Mouse (Mus musculus) limb, embryonic 12.5 days (tissue): Measurements from ENCODE around the gene Gm20388. TPM values are rescaled to one million over a fixed set of nuclear protein-coding genes. Genes with fewer than 3 reads are reported as not detected.

Source experiments
- ATAC-seq: fragments of 200-750 bp; cut with Nextera tagmentation; 2 replicates; pipeline ENCODE4 v1.8.0; 2017; ENCODE audit warnings: low read depth, moderate TSS enrichment; ENCODE audit not compliant: insufficient number of reproducible peaks, insufficient read depth, low FRiP score, low TSS enrichment
- H3K27ac ChIP-seq: fragments of 300-500 bp; sonication (generic); 2 replicates; pipeline ENCODE4 v1.5.1; 2016; ENCODE audit warnings: mild to moderate bottlenecking, moderate library complexity
- H3K27me3 ChIP-seq: fragments of 300-500 bp; sonication (generic); 2 replicates; pipeline ENCODE4 v1.6.1; 2016; ENCODE audit warnings: mild to moderate bottlenecking, moderate library complexity
- H3K36me3 ChIP-seq: fragments of 300-500 bp; sonication (generic); 2 replicates; pipeline ENCODE4 v1.6.1; 2016; ENCODE audit warnings: mild to moderate bottlenecking, moderate library complexity
- H3K4me1 ChIP-seq: fragments of 300-500 bp; sonication (generic); replicated peaks from 2 replicates; pipeline ENCODE4 v1.6.1; 2016
- H3K4me2 ChIP-seq: fragments of 300-500 bp; sonication (generic); 2 replicates; pipeline ENCODE4 v1.6.1; 2016; ENCODE audit warnings: mild to moderate bottlenecking, moderate library complexity
- H3K4me3 ChIP-seq: fragments of 300-500 bp; sonication (generic); replicated peaks from 2 replicates; pipeline ENCODE4 v1.5.1; 2016; ENCODE audit warnings: mild to moderate bottlenecking
- H3K9ac ChIP-seq: fragments of 300-500 bp; sonication (generic); replicated peaks from 2 replicates; pipeline ENCODE4 v1.6.1; 2016; ENCODE audit warnings: mild to moderate bottlenecking, moderate library complexity
- H3K9me3 ChIP-seq: fragments of 300-500 bp; sonication (generic); 2 replicates; pipeline ENCODE4 v1.6.1; 2016; ENCODE audit warnings: mild to moderate bottlenecking, moderate library complexity
- WGBS: fragments of 180-500 bp; shearing (Covaris S2); methylation state at CpG from one replicate; pipeline ENCODE4 v1.1.7; 2016; 5-methylcytosine and 5-hydroxymethylcytosine counted together
- polyA plus RNA-seq: library from polyadenylated mRNA; unstranded; fragments of >200 nt; fragmentation: Nextera tagmentation; extraction: Ambion mirVana; gene quantifications from 2 replicates; pipeline ENCODE4 v1.2.1, GENCODE M21; 2016

Gene Gm20388
- polyA plus RNA-seq, 1 experiment from 2014 or later, result not detected

DNA sequence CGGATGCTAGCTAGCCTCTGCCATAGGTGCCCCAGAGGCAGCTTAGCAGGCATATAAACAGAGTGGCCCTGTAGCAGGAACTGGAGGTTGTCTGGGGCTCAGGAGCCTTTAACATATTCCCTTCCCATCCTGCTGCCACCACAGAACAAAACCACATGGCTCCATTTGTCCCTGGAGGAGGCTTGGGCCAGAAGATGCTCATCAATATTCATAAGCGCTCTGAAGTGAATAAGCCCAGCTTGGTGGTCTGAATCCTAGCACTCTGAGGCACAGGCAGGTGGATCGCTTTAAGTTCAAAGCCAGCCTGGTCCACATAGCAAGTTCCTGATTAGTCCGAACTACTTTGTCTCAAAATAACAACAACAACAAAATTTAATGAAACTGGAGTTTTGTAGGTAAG, 22.6 kb upstream of the Gm20388 start:
- Histone ChIP-seq H3K27me3 (peaks cover 7% of the 10 kb centered on the region; the same call in 1 of the 2 replicates), H3K9me3 (no peaks in the 10 kb centered on the region), H3K4me3 (no peak overlapping the region), H3K4me1 (0 out of 2 replicates have a peak, but pooled peaks cover 8% of the 10 kb centered on the region), H3K27ac (no peak overlapping the region), H3K36me3 (no peaks in the 10 kb centered on the region), H3K4me2 (no peak overlapping the region), H3K9ac (no peak overlapping the region)
- ATAC-seq, result no peak
- 64% methylated on average over 4 of the region's 4 CpGs for WGBS

DNA sequence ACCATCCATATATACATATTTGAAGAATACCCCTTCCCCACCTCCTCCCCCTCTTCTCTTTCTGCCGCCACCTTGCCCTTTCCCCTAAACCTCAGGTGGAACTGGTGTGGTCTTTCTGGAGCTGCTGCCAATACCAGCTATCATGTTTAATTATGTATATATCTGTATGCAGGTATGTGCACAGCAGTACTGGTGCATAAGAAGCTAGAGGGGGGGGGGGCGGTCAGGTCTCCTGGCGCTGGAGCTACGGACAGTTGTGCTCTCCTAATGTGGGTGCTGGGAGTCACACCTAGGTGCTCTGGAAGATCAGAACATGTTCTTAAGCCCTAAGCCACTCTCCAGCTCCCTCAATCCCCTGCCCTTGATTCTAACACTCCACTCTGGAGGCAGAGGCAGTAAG, 13.6 kb upstream of the Gm20388 start:
- Histone ChIP-seq H3K27ac (no peak overlapping the region), H3K4me1 (peaks cover 6% of the 10 kb centered on the region; the same call in 1 of the 2 replicates), H3K9ac (no peak overlapping the region), H3K4me3 (no peak overlapping the region), H3K27me3 (peaks cover 31% of the 10 kb centered on the region), H3K36me3 (no peaks in the 10 kb centered on the region), H3K9me3 (no peaks in the 10 kb centered on the region), H3K4me2 (no peak overlapping the region)
- 68% methylated on average over 4 of the region's 4 CpGs for WGBS
- ATAC-seq, result no peak

DNA sequence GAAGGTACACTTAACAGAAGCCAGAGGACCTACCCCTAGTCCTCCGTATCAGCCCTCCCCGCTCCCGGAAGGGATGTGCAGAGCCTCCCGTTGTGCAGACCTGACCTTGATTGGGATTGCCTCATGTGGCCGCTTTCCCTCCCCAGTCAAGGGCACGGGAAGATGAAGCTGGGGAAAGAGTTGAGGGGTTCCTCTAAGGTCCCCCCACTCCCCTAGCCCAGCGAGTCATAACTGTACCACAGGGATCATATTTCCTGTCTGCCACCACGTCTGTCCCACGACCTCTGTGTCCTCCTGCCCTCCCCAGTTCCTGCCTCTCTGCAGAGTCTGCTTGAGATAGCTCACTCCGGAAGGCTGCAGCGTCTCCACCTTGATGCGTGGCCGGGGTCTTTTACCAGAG, 12.7 kb upstream of the Gm20388 start:
- Histone ChIP-seq H3K36me3 (no peaks in the 10 kb centered on the region), H3K9ac (no peak overlapping the region), H3K4me3 (no peak overlapping the region), H3K4me2 (no peak overlapping the region), H3K27ac (no peak overlapping the region), H3K9me3 (no peaks in the 10 kb centered on the region), H3K27me3 (peaks cover 31% of the 10 kb centered on the region), H3K4me1 (peaks cover 6% of the 10 kb centered on the region; the same call in 1 of the 2 replicates)
- ATAC-seq, result no peak
- WGBS, result 17% methylated on average over 13 of the region's 13 CpGs

DNA sequence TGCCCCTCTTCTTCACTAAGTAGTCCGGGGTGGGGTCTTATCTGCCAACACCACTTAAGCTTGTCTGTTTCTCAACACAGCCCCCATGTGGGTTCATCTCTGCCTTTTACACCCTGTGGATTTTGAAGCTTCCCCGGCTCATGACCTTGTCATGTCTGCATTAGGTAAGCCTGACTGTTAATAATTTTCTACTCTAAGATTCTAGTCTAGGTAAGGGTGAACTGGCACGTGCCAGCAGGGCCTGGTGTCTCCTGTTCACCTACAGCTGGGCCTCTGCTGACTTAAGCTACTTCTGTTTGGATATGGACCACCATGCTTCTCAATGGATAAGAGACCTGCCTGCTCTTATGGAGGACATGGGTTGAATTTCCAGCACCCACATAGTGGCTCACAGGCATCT, 9.3 kb upstream of the Gm20388 start:
- Histone ChIP-seq H3K9me3 (no peaks in the 10 kb centered on the region), H3K27ac (no peak overlapping the region), H3K9ac (no peak overlapping the region), H3K4me2 (no peak overlapping the region), H3K4me3 (no peak overlapping the region), H3K4me1 (peaks cover 12% of the 10 kb centered on the region), H3K36me3 (no peaks in the 10 kb centered on the region), H3K27me3 (peaks cover 31% of the 10 kb centered on the region)
- 80% methylated on average over 3 of the region's 3 CpGs for WGBS
- no peak for ATAC-seq

DNA sequence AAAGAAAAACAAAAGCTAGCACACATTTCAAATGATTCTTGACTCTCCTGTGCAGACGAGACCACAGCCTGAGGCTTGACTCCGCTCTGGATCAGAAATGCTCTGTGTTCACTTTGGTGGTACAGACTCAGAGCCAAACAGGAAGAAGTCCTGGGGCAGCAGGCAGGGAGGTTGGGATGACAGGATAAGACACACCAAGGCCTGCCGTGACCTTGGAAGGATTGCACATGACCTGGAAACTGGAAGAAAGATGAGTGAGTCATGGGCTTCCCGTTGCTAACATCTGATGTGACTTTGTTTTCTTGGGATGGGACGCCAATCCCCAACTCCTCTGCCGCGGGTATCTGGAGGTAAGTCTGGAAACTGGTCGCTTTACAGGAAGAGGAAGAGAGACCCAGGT, 8.7 kb upstream of the Gm20388 start:
- no peak overlapping the region for H3K4me3 ChIP-seq
- H3K36me3 ChIP-seq, result no peaks in the 10 kb centered on the region
- 81% methylated on average over 8 of the region's 8 CpGs for WGBS
- no peak overlapping the region for H3K4me2 ChIP-seq
- H3K9ac ChIP-seq, result no peak overlapping the region
- no peak for ATAC-seq
- H3K27me3 ChIP-seq, result peaks cover 29% of the 10 kb centered on the region
- peaks cover 12% of the 10 kb centered on the region for H3K4me1 ChIP-seq
- H3K9me3 ChIP-seq, result no peaks in the 10 kb centered on the region
- no peak overlapping the region for H3K27ac ChIP-seq

DNA sequence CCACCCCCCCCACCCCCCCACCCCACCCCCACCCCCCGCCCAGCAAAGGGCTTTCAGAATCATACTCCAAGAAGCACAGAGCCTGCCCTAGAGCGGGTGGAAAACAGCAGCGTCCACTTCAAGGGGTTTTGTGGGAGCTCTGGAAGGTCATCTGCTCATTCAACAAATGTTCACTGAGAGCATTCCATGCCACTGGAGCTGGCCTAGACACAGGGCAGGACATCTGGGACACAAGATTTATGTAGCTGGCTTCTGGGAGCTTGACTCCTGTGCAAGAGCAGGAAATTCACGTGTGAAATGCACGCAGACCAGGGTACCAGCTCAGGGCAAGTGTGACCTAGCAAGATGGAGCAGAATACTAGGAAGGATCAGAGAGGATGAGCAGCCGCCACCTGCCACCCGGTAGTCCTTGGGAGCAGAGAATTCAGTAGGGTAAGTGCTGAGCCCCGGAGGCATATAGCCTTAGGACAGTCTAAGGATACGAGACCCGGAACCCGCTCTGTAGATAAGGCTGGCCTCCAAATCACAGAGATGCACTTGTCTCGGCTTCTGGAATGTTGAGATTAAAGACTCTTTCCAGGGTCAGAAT, 6.2 kb upstream of the Gm20388 start:
- 50% methylated on average over 12 of the region's 12 CpGs for WGBS
- H3K36me3 ChIP-seq, result no peaks in the 10 kb centered on the region
- no peak overlapping the region for H3K4me3 ChIP-seq
- peaks cover 6% of the 10 kb centered on the region; the same call in 1 of the 2 replicates for H3K4me1 ChIP-seq
- no peaks in the 10 kb centered on the region for H3K9me3 ChIP-seq
- H3K4me2 ChIP-seq, result no peak overlapping the region
- H3K27ac ChIP-seq, result no peak overlapping the region
- H3K9ac ChIP-seq, result no peak overlapping the region
- H3K27me3 ChIP-seq, result peaks cover 4% of the 10 kb centered on the region
- no peak for ATAC-seq

DNA sequence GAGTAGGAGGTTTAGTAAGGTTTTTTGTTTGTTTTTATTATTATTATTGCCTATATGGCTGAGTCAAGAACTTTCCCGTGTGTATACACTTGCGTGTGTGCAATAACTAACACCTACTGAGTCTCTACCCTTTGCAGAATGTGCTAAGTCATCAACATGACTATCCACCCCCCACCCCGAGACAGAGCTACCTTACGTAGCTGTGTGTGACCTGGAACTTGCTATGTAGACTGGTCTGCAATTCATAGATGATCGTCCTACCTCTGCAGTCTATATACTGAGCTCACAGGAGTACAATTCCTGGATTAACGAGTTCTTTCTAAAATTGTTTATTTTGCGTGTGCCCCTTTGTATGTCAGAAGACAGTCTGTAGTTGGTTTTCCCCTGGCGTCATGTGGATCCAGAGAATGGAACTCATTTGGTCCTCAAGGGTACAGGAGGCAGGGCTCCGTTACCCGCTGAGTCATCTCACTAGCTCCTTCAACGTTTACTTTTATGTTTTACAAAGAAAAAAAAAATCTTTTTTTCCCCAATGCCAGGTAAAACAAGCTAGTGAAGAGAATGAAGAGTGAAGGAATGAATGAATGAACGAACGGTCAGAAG, 596 bp upstream of the Gm20388 start, which contains the start of gene Usp10:
Gene Usp10 (plus strand): TSS at position 417 of the 603 bp plus-strand sequence.
- Histone ChIP-seq H3K4me3 (peak within 1 kb of the TSS; percentile 81), H3K9ac (peak within 1 kb of the TSS; percentile 85), H3K27ac (peak within 1 kb of the TSS; percentile 93), H3K9me3 (no peaks in the 10 kb centered on the region), H3K4me1 (peaks cover 33% of the 10 kb centered on the region), H3K36me3 (no peaks in the 10 kb centered on the region), H3K4me2 (peak within 1 kb of the TSS; percentile 80), H3K27me3 (peaks cover 5% of the 10 kb centered on the region; the same call in 1 of the 2 replicates)
- 30% methylated on average over 13 of the region's 13 CpGs for whole genome bisulfite sequencing
- ATAC-seq, result peak; percentile 23; the same call in 1 of the 2 replicates

DNA sequence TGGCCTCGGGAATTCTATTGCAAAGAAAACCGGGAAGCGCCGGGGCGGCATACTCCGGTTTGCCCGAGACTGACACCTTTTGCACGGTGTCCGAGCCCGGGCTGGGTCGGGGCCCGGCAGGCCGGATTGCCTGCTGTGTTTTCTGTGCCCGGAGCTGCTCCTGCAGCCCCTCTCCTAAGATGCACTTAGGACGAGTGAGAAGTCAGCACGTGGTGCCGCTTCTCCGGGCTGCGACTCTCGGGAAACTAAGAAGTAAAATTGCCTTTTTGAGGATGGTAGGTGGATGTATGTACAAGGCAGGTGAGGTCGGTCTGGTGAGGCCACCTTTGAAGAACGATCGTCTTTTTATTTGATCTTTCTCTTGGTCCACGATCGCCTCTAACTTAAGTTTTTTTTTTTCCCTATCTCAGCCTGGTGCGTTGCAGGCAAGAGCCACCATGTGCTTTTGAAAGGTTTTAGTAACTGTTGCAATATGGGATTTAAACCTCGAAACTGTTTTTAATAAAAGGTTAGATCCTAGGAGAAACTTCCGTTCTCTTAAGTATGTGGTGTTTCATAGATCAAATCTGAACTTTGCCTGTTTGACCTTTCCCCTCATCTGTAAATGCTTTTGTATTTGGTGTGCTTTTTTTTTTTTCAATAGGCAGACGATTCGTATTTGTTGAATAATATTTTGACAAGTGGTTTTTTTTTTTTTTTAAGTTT, 769 bp downstream of the Gm20388 start:
- Histone ChIP-seq H3K4me3 (peak overlapping the region; percentile 81), H3K4me1 (peaks cover 41% of the 10 kb centered on the region), H3K9ac (peak overlapping the region; percentile 85), H3K27me3 (peaks cover 5% of the 10 kb centered on the region; the same call in 1 of the 2 replicates), H3K27ac (peak overlapping the region; percentile 93), H3K4me2 (peak overlapping the region; percentile 80), H3K9me3 (no peaks in the 10 kb centered on the region), H3K36me3 (no peaks in the 10 kb centered on the region)
- WGBS, result under 1% methylated on average over 30 of the region's 30 CpGs
- ATAC-seq, result peak; percentile 49; the same call in 1 of the 2 replicates

DNA sequence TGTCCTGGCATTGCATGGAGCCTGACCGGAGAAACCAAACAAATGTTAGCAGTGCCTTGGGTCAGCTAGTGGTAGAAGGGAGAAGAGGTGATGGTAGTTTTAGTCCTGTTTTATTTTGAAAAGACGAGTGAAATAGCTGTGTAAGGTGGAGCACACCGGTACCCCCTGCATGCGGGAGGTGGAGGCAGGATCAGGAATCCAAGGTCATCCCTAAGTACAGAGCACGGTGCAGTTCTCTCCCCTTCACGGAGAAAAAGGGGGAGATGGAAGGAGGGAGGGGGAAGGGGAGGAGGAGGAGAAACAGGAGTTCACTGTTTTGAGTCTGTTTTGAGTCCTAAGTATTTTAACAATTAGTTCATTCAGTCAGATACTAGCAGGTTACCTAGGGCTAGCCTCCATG, 2.0 kb downstream of the Gm20388 start:
- H3K4me3 ChIP-seq, result peak overlapping the region; percentile 81
- no peak overlapping the region for H3K27ac ChIP-seq
- no peaks in the 10 kb centered on the region for H3K9me3 ChIP-seq
- peaks cover 5% of the 10 kb centered on the region; the same call in 1 of the 2 replicates for H3K27me3 ChIP-seq
- WGBS, result 50% methylated on average over 6 of the region's 6 CpGs
- H3K4me2 ChIP-seq, result peak overlapping the region; percentile 80
- H3K36me3 ChIP-seq, result no peaks in the 10 kb centered on the region
- no peak for ATAC-seq
- no peak overlapping the region for H3K9ac ChIP-seq
- peaks cover 49% of the 10 kb centered on the region for H3K4me1 ChIP-seq

DNA sequence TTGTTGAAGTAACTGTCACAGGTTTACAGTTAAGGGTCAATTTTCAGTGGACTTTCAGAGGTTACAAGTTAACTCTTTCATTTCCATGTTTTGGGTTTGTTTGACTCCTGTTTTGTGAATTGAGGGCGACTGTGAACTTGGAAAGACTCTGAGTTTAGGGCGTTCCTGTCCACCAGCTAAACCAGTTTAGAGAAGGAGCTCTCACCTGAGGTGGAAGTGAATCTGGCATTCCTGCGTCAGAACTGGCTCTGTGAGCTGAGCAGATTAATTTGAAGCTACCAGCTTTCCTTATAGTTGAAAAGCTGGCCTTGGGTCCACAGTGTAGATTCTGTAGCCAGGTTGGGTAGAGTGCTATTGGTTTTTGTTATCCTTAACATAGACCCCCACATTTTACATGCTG, 2.5 kb downstream of the Gm20388 start:
- 76% methylated on average over 3 of the region's 3 CpGs for WGBS
- H3K4me1 ChIP-seq, result peaks cover 49% of the 10 kb centered on the region
- peak overlapping the region; percentile 80 for H3K4me2 ChIP-seq
- no peak overlapping the region for H3K27ac ChIP-seq
- no peak overlapping the region for H3K9ac ChIP-seq
- no peak for ATAC-seq
- peaks cover 2% of the 10 kb centered on the region for H3K36me3 ChIP-seq
- no peaks in the 10 kb centered on the region for H3K9me3 ChIP-seq
- 0 out of 2 replicates have a peak overlapping the region, but pooled peaks have one; percentile 81 for H3K4me3 ChIP-seq
- peaks cover 5% of the 10 kb centered on the region; the same call in 1 of the 2 replicates for H3K27me3 ChIP-seq

DNA sequence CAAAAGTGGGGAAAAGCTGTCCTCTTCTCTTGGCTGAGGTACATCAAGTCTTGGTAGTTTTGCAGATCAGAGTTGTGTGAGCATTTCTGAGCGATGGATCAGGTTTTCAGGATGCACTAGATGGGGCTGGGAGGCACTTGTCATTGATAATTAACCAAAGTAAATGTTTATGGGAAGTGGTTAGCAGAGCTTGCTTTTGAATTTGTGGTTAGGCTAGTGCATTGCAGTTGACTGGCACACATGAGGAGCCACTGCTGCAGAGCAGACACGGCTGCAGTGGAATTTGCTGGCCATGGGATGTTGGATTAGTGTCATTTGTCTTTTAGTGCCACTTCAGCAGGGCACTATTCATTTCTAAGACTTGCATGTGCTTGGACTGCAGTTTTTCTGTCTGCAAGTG, 3.5 kb downstream of the Gm20388 start:
- 69% methylated on average over 2 of the region's 2 CpGs for WGBS
- ATAC-seq, result no peak
- H3K9ac ChIP-seq, result no peak overlapping the region

More for the DNA sequence above, 3.5 kb downstream of the Gm20388 start:
- Histone ChIP-seq H3K27ac (no peak overlapping the region), H3K4me3 (no peak overlapping the region), H3K36me3 (peaks cover 12% of the 10 kb centered on the region), H3K4me2 (no peak overlapping the region), H3K27me3 (peaks cover 5% of the 10 kb centered on the region; the same call in 1 of the 2 replicates), H3K9me3 (no peaks in the 10 kb centered on the region), H3K4me1 (peaks cover 49% of the 10 kb centered on the region)
